Mouse (Mus musculus): ENCODE results near the gene Hpse2. TPM values are rescaled to one million over a fixed set of nuclear protein-coding genes. Genes with fewer than 3 reads are reported as not detected.

Gene Hpse2
- polyA plus RNA-seq, 1 experiment: not detected

GRCm38 (mm10) chr19:42741884-42742283 is 646.3 kb downstream of the Hpse2 start:
- Histone ChIP-seq H3K36me3 (ENCODE audit: control insufficient read depth, insufficient read depth, low read length, poor library complexity, severe bottlenecking) (no peaks in the 10 kb centered on the region), H3K27ac (ENCODE audit: insufficient read depth, low read length) (no peak overlapping the region), H3K4me1 (ENCODE audit: control insufficient read depth, insufficient read depth, low read length) (peaks cover 4% of the 10 kb centered on the region), H3K27me3 (ENCODE audit: control insufficient read depth, insufficient read depth, low read length, poor library complexity, severe bottlenecking) (no peaks in the 10 kb centered on the region), H3K4me3 (ENCODE audit: low read depth, low read length) (no peak overlapping the region), H3K9ac (ENCODE audit: low read depth, poor library complexity, severe bottlenecking) (no peak overlapping the region), H3K9me3 (replicated peaks; ENCODE audit: control insufficient read depth, insufficient read depth, low read length, poor library complexity, severe bottlenecking) (no peaks in the 10 kb centered on the region)
- no peak for TF ChIP-seq POLR2A (IDR thresholded peaks at IDR 0.05; ENCODE audit: insufficient read depth, low read length)
- no peak for TF ChIP-seq CTCF (IDR thresholded peaks at IDR 0.05; ENCODE audit: low read depth, low read length)
- no peak for TF ChIP-seq EP300 (IDR thresholded peaks at IDR 0.05; ENCODE audit: insufficient read depth, low read depth, low read length)

GRCm38 (mm10) chr19:42740163-42740899 is 647.8 kb downstream of the Hpse2 start:
- peaks cover 4% of the 10 kb centered on the region for H3K4me1 ChIP-seq (ENCODE audit: control insufficient read depth, insufficient read depth, low read length)
- H3K36me3 ChIP-seq (ENCODE audit: control insufficient read depth, insufficient read depth, low read length, poor library complexity, severe bottlenecking): no peaks in the 10 kb centered on the region
- no peak overlapping the region for H3K27ac ChIP-seq (ENCODE audit: insufficient read depth, low read length)
- H3K27me3 ChIP-seq (ENCODE audit: control insufficient read depth, insufficient read depth, low read length, poor library complexity, severe bottlenecking): no peaks in the 10 kb centered on the region
- no peak overlapping the region for H3K4me3 ChIP-seq (ENCODE audit: low read depth, low read length)
- no peak for TF ChIP-seq EP300 (IDR thresholded peaks at IDR 0.05; ENCODE audit: insufficient read depth, low read depth, low read length)
- TF ChIP-seq POLR2A (IDR thresholded peaks at IDR 0.05; ENCODE audit: insufficient read depth, low read length): no peak
- no peak for TF ChIP-seq CTCF (IDR thresholded peaks at IDR 0.05; ENCODE audit: low read depth, low read length)
- no peaks in the 10 kb centered on the region for H3K9me3 ChIP-seq (replicated peaks; ENCODE audit: control insufficient read depth, insufficient read depth, low read length, poor library complexity, severe bottlenecking)
- H3K9ac ChIP-seq (ENCODE audit: low read depth, poor library complexity, severe bottlenecking): no peak overlapping the region

DNA sequence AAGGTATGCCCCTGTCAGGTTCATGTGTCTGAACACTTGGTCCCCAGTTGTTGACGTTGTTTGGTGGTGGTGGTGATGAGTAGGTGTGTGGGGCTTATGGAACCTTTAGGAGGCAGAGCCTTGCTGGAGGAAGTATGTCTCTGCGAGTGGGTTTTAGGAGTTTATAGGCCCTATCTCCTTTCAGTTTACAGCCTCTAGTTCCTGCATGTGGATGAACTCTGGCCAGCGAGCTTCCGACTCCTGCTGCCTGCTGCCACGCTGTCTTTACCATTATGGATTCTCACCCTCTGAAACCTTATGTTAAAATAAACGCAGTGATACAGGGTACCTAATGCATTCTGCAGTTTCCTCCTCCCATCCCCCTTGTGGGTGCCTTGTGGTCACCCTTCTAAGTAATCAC is 648.4 kb downstream of the Hpse2 start:
- Histone ChIP-seq H3K9me3 (replicated peaks; ENCODE audit: control insufficient read depth, insufficient read depth, low read length, poor library complexity, severe bottlenecking) (no peaks in the 10 kb centered on the region), H3K36me3 (ENCODE audit: control insufficient read depth, insufficient read depth, low read length, poor library complexity, severe bottlenecking) (no peaks in the 10 kb centered on the region), H3K4me3 (ENCODE audit: low read depth, low read length) (no peak overlapping the region), H3K4me1 (ENCODE audit: control insufficient read depth, insufficient read depth, low read length) (peaks cover 1% of the 10 kb centered on the region), H3K9ac (ENCODE audit: low read depth, poor library complexity, severe bottlenecking) (no peak overlapping the region), H3K27ac (ENCODE audit: insufficient read depth, low read length) (no peak overlapping the region), H3K27me3 (ENCODE audit: control insufficient read depth, insufficient read depth, low read length, poor library complexity, severe bottlenecking) (no peaks in the 10 kb centered on the region)
- TF ChIP-seq CTCF (IDR thresholded peaks at IDR 0.05; ENCODE audit: low read depth, low read length) (no peak), EP300 (IDR thresholded peaks at IDR 0.05; ENCODE audit: insufficient read depth, low read depth, low read length) (no peak), POLR2A (IDR thresholded peaks at IDR 0.05; ENCODE audit: insufficient read depth, low read length) (no peak)

GRCm38 (mm10) chr19:42737753-42738152 is 650.4 kb downstream of the Hpse2 start:
- Histone ChIP-seq H3K27ac (ENCODE audit: insufficient read depth, low read length) (no peak overlapping the region), H3K9me3 (replicated peaks; ENCODE audit: control insufficient read depth, insufficient read depth, low read length, poor library complexity, severe bottlenecking) (no peaks in the 10 kb centered on the region), H3K4me3 (ENCODE audit: low read depth, low read length) (no peak overlapping the region), H3K36me3 (ENCODE audit: control insufficient read depth, insufficient read depth, low read length, poor library complexity, severe bottlenecking) (no peaks in the 10 kb centered on the region), H3K4me1 (ENCODE audit: control insufficient read depth, insufficient read depth, low read length) (no peaks in the 10 kb centered on the region), H3K9ac (ENCODE audit: low read depth, poor library complexity, severe bottlenecking) (no peak overlapping the region), H3K27me3 (ENCODE audit: control insufficient read depth, insufficient read depth, low read length, poor library complexity, severe bottlenecking) (no peaks in the 10 kb centered on the region)
- TF ChIP-seq POLR2A (IDR thresholded peaks at IDR 0.05; ENCODE audit: insufficient read depth, low read length): no peak
- TF ChIP-seq EP300 (IDR thresholded peaks at IDR 0.05; ENCODE audit: insufficient read depth, low read depth, low read length): no peak
- TF ChIP-seq CTCF (IDR thresholded peaks at IDR 0.05; ENCODE audit: low read depth, low read length): no peak

Other genes with a start within 250 kb of the Hpse2 start
- gene Cnnm1, start 52.1 kb upstream of the Hpse2 start, polyA plus RNA-seq (2011; ENCODE audit: insufficient read depth, insufficient read length, low read depth, missing spikeins): 0.87 and 1.5 TPM in 2 replicates
- 148 and 152 TPM in 2 replicates for gene Got1, start 136.2 kb upstream of the Hpse2 start, polyA plus RNA-seq (2011; ENCODE audit: insufficient read depth, insufficient read length, low read depth, missing spikeins)
- not detected in 2 replicates for gene Nkx2-3, start 224.0 kb upstream of the Hpse2 start, polyA plus RNA-seq (2011; ENCODE audit: insufficient read depth, insufficient read length, low read depth, missing spikeins)